Mouse (Mus musculus) MN1 (cell line): ENCODE results near the gene Dlx2.
A peak's percentile ranks its signal among the peaks of the same experiment; 100 is the strongest.

ENCODE experiments used
- DNase-seq: peaks from one replicate; pipeline ENCODE4 v3.0.0-alpha.2; 2016; ENCODE audit warnings: low spot score

Gene Dlx2

DNA sequence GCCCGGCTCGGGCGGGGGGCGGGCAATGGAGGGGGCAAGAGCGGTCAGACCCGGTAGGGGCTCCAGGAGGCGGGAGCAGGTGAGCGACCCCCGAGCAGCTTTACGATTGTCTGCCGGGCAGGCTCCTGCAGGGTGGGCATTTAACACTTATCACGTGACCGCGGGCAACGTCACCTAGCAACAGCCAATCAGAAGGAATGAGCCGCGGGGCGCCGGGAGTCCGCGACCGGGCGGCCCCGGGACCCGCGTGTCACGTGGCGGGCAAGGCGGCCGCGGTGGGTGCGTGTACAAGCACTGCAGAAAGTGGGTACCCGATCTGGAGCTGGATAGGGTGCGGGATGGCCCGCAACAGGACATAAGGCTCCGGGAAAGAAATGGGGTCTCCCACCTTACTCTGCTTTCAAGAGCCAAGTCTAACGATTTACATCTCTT, at the start of gene Dlx2:
TSS of gene Dlx2 (minus strand) at position 115 of the 432 bp plus-strand sequence.
- DNase-seq: peak; percentile 73

DNA sequence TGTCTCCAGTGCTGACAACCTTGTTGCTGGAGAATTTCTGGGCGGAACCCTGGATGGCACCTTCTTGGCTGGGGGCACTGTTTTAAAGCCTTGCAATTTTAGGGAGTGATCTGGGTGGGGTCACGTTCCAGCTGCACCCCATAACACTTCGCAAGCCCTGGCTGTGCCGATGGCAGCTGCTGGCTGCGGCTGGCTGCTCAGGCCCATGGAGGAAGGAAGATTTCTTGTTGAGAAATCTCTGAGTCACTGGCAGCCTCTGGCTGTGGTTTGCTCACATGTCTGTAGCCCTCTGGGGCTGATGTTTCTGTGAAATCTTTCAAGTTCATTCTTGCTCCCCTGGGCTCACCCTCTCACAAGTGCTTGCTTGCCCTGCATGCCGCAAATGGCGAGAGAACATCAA, 47.9 kb upstream of the Dlx2 start:
- DNase-seq: no peak

DNA sequence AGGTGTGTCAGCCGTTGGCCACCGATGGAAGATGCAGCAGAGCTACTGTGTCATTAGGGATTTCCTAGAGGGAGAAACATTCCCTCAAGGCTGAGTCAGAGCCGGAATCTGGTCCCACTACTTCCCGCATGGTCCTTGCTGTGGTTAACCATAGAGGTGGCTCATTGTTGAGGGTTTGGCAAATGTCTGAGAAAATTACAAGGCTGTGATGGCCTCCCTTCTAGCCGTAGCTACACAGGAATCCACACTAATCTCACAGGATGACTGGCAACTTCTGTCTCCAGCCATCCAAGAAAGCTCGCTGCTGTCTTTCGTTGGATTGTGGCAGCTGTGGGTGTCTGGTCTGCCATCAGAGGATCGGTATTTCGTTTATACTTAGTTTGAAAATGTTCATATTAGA, 42.6 kb upstream of the Dlx2 start:
- DNase-seq: no peak

DNA sequence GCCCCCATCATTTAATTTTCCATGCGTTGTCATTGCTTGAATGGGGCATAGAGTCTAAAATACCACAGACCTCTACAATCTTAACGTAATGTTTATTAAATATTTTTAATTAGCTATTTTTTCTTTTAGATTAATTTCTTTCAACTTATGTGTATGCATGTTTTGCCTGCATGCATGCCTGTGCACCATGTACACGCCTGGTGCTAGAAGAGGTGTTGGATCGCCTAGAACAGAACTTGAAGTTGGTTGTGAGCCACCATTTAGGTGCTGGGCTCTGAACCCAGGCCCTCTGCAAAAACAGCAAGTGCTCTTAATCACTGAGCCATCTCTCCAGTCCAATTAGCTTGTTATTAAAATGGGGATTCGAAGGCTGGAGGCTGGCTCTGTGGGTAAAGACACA, 34.9 kb upstream of the Dlx2 start:
- no peak for DNase-seq

DNA sequence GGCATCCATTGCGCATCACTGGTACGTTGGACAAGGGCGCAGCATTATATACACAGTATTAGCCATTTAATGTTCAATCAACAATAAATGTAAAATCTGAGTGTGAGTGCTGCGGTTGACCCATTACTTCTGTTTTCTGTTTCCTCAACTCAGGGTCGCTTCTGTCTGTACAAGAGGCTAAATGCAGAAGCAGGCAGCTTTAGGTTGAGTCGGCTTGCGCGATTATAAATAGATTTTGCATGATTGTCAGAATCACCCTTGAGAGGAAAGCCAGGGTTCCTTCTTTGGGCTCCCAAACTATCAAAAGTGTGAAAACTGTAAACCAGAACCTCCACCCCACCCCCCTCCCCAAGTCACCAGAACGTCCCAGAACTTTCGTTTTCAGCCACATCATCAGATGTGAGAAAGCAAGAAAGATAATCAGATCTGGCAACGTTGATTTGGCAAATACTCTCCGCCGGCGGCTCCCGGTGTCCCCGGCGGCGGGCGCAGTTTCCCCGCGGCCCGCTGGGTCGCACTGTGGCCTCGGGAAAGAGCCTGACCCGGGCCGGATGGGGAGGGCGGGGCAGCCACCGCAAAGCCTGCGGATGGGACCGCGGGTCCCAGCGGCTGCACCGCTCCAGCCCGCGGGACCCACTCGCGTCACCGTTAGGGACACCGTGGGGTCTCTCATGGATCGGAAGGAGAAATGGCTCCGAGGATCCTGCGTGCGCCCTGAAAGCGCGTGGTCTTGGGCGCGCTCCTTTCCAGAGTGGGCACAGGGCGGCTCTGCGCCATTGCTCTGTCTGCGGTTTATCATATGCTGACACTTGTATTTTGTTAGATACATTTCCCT, 34.3 kb upstream of the Dlx2 start:
- DNase-seq: peak; percentile 80

DNA sequence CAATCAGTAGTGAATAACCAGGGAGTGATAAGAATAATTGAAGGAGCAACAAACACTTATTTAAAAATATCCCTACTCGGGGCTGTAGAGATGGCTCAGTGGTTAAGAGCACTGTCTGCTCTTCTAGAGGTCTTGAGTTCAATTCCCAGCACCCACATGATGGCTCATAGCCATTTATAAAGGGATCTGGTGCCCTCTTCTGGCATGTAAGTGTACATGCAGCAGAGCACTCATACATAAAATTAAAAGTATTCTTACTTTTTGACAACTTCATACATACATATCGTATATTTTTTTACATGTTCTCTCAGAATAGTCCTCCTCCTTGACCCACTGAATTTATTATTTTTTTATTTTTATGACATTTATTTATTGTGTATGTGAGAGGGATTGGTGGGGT, 30.5 kb upstream of the Dlx2 start:
- DNase-seq: no peak

DNA sequence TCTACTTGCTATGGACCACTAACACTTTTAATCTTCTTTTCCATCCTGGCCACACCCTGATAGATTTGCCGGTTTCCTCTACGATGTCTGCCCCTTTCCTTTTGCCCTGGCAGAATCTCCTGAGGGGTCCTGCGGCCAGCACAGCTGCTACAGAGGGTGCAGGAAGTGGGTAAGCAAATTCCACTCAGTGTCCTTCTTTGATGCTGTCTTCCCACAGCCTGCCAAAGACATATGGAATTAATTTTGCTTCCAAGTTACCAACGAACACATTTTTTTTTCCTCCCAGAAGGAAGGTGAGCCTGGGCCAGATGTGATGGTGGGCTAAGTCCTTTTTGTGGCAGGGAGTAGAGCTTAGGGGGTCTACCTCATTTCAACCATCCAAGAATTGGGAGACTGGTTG, 27.2 kb upstream of the Dlx2 start:
- no peak for DNase-seq

DNA sequence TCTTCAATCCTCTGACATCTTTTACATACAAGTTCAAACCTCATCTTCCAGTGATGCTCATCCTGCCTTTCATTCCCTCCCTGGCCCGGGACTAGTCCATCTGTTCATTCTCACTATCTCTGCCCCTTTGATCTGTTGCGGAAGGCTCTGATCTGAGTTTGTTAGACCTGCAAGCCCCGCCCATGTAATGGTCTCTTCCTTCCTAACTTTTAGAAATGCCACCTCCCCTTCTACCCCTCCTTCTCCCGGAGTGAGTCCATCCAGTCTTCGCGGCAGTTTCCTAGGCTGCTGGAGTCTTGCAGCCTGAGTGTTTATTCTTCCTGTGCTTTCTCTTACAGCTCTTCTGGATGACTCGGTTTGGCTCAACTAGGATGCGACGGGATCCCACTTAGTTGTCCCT, 19.9 kb upstream of the Dlx2 start:
- no peak for DNase-seq

DNA sequence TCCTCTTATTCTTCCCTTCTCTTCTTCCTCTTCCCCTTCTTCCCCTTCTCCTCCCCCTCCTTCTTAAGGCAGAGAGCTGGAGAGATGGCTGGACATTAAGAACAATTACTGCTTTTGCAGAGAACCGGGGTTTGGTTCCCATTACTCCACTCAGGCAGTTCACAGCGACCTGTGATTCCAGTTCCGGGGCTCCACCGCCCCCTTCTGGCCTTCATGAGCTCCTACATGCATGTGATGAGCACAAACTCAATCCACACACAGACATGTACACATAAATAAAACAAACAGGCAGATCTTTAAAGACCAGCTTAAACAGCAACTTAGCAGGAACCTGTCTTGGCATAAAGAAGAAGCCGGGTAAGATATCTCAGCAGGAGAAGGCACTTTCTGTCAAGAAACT, 9.5 kb upstream of the Dlx2 start:
- DNase-seq: no peak

DNA sequence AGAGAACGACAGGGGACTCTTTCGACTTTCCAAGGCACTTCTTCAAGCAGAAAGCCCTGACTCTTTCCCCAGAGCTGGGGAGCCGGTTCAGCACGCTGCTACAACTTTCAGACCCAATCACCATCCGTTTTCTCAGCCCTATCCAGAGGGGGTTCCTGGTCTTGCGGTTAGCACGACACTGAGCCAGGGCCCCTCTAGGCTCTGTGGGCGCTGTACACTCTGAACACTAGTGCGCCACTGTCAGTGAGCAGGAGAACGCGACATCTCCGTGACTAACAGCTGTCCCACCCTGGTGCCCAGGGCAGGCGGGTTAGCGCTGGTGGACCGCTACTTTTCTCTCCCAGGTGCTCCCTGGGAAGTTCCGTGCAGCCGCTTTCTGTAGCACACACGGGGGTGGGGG, 5.2 kb upstream of the Dlx2 start:
- no peak for DNase-seq

DNA sequence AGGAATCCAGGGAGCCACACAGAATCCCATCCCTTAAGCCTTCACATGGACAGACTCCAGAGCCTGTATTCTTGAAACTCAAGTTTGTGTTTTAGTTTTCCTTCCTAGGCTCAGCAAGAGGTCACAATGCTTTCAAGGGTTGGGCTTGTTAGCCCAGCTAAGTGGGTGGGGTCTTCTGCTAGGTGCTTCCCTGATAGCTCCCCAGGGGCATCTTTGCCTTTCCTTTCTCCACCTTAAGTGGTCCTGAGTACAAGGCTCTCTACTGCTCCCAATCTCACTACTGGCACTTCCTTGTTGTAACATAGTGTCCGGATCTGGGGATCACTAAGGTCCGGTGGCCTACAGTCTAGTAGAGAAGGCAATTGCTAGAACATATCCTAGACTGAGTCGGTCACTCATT, 3.8 kb upstream of the Dlx2 start:
- no peak for DNase-seq

DNA sequence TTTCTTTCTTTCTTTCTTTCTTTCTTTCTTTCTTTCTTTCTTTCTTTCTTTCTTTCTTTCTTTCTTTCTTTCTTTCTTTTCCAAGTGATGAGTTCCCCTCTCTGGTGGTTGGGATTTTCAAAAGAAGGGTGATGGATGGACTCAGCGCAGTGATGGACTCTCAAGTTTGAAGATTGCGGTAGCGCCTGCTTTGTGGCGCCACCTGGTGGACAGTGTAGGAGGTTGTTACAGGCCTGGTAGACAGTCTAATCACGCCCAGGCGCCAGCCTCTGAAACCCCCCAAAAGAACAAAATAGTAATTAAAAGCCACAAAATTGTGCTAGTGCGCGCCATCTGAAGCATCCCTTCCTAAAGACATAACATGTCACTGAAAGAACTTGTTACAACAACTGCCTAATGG, 1.3 kb upstream of the Dlx2 start:
- peak; percentile 88 for DNase-seq

DNA sequence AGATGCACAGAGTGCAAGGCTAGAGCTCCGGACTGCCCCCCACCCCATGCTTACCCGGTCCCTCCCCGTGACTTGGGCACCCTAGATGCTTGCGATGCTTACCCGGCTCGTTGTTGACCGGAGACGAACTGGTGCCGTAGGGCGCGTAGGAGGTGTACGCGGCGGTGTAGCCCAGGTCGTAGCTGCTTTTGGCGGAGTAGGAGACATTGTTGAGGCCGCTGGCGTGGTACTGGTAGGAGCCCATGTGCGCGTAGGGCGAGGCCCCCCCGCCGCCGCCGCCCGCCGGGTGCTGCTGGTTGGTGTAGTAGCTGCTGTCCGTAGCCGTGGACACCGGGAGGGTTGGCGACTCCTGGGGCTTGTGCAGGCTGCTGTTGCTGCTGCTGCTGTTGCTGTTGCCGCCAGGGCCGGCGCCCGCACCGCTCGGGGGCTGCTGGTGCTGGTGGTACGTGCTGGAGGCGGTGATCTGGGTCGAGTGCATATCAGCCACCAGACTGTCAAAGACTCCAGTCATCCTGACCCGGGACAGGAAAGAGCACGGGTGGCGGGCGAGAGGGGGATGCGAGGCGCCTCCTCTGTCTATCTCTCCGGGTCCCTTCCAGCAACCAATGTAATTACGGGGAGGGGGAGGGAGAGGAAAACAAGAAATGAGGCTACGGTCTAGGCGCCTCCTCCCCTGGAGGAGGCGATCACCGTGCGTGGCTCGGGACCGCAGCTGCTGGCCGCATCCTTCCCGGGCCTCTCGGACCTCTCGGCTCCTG, 493 bp downstream of the Dlx2 start:
- DNase-seq: peak; percentile 59

DNA sequence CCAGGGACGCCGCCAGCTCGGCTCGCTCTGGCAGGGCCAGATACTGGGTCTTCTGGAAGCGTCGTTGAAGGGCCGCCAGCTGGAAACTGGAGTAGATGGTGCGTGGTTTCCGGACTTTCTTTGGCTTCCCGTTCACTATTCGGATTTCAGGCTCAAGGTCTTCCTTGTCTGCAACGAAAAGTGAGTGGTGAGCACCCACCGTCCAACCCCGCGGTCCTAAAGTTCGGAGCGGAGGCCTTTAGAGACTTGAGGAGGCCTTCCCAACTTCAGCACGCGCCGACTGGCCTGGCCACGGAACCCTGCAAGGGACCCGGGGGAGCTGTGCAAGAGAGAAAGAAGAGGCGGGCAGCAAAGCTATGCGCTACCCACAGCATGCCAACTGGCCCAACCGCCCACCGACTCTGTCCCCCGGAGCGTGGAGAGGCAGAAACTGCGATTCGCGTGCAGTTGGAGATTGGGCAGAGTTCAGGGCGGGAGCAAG, 1.1 kb downstream of the Dlx2 start:
- no peak for DNase-seq

DNA sequence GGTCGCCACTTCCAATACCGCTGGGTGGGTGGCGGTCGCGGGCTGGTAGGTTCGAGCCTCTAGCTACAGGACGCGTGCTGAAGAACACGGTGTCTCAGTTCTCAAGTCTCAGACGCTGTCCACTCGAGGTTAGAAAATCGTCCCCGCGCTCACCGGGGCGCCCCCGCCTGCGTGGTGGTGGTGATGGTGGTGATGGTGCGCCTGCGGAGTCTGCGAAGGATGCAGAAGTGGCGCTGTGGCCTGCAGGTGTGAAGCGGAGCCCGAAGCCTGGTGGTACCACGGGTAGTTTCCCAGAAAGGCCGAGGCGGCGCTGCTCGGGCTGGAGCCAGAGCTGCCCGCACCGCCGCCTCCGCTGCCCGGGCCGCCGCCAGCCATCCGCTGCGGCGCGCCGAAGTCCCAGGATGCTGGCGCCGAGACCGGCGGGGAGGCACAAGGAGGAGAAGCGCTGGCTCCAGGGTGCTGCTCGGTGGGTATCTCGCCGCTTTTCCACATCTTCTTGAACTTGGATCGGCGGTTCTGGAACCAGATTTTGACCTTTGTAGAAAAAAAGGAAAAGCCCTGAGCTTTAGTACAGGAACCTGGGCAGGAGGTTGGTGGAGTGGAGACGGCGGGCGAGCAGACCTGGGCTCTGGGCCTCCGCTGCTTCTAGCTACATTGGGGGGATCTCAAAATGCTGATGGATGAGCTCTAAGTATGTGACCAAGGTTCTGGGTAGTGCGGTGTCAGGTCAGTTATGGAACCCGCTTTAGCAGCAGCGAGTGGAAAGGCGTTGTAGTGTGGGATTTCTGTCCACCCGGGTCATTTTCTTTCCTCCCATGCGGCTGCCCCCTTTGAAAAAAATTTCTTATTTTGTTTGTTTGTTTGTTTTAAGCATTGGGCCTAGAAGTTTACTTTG, 1.9 kb downstream of the Dlx2 start:
- no peak for DNase-seq

DNA sequence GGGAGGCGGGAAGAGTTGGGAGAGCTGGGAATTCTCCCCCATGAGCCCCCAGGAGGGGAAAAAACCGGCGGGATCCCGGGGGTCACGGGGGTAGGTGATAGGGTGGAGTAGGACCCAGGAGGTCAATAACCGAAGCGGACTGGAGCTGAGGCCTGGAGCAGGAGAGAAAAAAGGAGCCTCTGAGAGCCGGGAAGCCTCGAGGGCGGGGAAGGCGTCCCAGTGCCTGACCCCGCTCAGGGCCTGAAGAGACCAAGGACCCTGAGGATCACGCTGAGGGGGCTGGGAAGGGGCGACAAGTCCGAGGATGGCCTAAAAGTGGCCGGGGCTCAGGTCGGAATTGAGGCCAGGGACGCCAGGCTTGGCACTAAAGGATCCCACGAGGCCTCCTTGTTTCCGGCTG, 2.6 kb downstream of the Dlx2 start:
- DNase-seq: no peak

DNA sequence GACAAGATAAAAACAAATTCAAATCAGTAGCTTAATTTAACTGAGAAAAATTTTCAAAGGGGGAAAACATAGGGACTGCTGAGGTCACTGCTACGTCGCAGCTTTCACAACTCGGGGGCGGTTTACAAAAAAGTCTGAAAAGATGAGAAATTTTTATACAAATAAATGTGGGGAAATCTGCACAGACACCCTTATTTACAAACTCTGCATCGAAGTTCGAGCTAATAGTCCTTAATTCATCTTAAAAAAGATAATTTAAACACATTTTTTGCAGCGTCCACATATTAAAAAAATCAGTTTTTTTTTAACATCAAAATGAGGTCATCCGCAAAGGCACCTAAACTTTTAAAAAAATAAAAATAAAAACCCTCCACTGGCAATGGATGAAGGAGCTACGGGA, 3.0 kb downstream of the Dlx2 start:
- DNase-seq: no peak

DNA sequence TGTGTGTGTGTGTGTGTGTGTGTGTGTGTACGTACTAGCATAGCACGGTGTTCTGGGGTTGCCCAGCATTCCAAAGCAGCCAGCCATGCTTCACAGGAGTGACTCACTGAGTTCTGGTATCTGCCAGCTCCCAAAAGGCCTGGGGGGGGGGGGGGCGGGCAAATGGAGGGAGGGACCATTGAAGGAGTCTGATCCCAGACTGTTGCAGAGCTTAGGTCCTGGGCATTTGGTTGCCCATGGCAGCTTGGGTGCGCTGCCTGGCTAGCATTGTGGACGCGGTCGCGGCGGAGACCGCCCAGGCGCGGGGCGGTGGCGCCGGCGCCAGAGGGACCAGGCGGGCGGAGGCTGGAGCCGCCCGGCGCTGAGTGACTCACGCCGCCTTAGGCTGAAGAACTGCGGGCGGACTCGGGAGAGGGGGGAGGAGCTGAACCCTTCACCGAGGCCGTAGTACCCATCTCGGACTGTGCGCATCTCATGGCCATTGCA, 3.7 kb downstream of the Dlx2 start:
- DNase-seq: peak; percentile 87

DNA sequence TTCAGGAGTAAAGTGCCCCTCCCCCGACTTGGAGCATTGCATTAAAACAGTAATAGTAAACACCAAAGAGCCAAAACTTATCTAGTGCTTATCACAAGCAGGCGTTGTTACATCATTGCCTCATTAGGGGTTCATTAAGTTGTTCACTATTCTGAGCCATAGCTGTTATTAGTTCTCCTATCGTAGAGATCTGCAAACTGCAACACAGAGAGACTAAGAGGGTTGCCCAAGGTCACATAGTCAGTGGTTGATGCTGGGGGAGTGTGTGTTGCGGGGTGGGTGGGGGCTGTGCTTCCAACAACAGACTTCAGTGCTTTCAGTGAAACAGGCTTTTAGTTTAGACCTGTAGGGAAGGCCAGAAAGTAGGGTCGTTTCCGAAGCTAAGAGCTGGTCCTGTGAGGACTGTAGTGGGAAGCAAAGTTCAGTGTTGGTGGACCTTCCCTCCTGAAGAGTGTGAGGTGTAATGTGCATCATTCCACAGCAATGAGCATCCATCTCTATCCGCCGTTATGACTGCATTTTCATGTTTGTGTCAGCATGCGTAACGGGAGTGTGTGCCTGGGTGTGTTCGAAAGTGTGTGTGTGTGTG, 4.2 kb downstream of the Dlx2 start:
- no peak for DNase-seq

DNA sequence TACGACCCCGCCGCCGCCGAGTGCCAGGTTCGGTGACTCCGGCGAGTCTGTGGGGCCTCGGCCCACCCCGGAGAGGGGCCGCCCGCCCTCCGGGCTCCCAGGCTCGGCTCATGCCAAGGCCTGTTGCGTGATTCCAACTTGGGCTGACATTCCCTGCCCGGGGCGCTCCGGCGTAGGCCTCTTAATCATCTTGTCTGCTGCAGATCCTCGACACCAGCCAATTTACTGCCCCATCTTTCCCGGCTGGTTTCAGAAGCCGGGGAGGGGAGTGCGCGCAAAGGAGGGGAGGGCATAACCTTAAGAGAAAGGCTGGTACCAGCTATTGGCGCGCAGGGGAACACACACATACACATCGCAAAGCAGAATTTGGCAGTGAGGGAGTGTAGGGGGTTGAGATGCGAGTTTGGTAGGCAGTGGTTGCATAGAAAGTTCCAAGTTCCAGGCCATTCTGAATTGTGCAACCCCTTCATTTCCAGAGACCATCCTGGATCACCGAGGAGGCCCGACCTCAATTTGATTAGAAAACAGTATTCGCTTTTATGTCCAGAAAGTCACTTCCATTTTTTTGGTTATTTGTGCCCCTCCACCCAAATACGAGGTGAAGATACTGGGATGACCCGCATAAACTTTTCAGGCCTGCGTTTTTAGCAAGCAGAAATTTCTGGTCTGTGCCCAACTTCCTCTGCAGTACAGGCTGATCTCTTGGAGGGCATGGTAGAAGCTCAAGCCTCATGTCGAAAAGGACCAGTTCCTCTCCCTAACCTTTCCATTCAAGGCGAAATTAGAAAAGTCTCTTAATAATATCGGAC, 4.9 kb downstream of the Dlx2 start:
- peak; percentile 37 for DNase-seq
